Mouse (Mus musculus) layer of hippocampus, postnatal 25 days (tissue): ENCODE results near the gene Paqr6. TPM values are rescaled to one million over a fixed set of nuclear protein-coding genes. Genes with fewer than 3 reads are reported as not detected.

Source experiments
- DNase-seq, 2 experiments: peaks; one replicate each; pipeline ENCODE4 v3.0.0; 2022; ENCODE audit warnings: mixed read lengths in 2 of 2, low spot score in 1 of 2; ENCODE audit errors: extremely low spot score in 1 of 2
- total RNA-seq, 2 experiments: library from RNA; stranded (reverse); gene quantifications; 2 replicates each; pipeline ENCODE4 v1.2.3; 2021

Paqr6 gene
- total RNA-seq, 2 experiments from 2014 or later, result 10.9 to 12.7 TPM

DNA sequence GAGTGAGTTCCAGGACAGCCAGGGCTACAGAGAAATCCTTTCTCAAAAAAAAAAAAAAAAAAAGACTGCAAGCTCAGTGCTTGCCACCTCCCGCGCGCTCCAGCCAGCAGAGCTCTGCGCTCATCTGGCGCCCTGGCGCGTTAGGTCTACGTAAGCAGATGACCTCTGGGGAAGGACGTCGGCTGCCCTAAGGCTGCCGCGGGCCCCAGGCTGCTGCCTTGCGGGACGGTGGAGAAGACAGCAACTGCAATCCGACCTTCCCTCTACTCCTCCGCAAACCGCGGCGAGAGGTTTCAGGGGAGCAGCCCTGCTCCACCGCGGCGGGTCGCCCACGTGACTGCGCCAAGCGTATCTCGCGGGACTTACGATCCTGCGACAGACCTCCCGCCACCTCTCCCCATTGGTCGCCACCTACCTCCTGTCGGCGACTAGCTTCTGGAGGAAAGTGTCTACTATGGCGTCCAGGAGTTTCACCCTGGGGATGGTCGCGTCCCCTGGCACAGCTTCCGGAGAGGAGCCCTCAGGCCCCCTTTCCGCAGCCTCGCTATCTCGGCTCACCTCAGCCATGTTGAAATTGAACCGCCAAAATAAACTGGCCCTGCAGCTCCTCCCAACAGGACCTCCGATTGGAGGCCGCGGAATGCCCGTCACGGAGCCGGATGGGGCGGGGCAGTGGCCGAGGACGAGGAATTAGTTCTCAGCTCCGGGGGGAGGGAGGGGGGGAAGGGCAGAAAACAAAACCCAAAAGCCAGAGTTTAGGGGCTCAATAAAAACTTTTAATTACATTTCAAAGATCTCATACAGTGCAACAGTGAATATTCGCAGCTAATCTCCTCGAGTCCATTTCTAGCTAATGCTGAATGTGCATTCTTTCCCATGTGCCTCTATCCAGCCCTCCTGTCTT lies 45.6 kb downstream of the Paqr6 start, which contains the start of gene Pmf1:
Gene Pmf1, minus strand, starts transcription at position 591 of the 904 bp plus-strand sequence.
- peak; percentile 75 to 85 for DNase-seq

- DNase-seq, result no peak
Observed at GRCm38 (mm10) chr3:88410645-88411031, 46.3 kb downstream of the Paqr6 start.

DNA sequence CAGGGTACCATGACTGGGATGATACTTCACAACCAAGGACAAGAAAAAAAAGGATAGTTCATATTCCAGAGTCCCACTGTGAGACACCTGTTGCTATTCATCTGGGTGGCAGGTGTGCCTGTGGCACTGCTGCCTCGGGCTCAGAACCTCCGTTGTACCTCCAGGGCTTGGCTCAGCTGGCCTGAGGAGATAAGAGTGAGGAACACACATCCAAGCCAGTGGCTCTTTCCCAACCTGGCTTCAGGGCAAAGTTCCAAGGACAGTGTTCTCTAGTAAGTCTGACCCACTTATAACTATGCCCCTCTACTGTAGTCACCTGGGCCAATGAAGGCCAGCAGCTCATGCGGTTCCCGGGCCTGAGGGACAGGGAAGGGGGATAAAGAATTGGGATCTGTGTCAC lies 47.3 kb downstream of the Paqr6 start:
- no peak for DNase-seq

- DNase-seq, result no peak
Observed at GRCm38 (mm10) chr3:88412636-88413035, 48.3 kb downstream of the Paqr6 start.

DNA sequence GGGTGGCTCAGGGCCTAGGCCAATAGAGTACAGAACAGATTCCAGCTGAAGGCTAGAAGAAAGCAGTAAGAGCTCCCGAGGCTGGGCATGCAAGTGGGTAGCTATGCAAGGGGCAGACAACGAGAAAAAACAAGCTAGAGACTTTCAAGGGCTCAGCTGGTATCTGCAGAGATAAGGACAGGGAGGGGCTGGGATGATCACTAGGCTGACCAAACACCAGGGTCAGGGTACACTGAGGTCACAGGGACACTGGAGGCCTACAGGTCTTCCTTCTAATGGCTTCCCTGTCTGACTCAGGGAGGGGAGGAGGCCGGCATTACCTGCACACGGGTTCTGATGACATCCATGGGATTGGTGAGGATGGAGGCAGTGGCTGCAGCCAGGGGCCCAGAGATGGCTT lies 51.3 kb downstream of the Paqr6 start:
- no peak for DNase-seq

GRCm38 (mm10) chr3:88418016-88418415 lies 53.6 kb downstream of the Paqr6 start:
- no peak for DNase-seq

Other genes with a start within 250 kb of the Paqr6 start
- 100 to 1,000 TPM; 179 to 212 TPM for gene Mef2d, start 222.2 kb upstream of the Paqr6 start, total RNA-seq
- not detected for gene Rhbg, start 109.9 kb upstream of the Paqr6 start, total RNA-seq
- not detected for gene Gm38392, start 77.4 kb upstream of the Paqr6 start, total RNA-seq
- 10 to 100 TPM in 1 of 2 experiments, 1 to 10 TPM in 1; 3.2 to 10.5 TPM for gene Tsacc, start 67.6 kb upstream of the Paqr6 start, total RNA-seq
- gene Cct3, start 67.5 kb upstream of the Paqr6 start, total RNA-seq, result 100 to 1,000 TPM; 165 to 199 TPM
- gene Glmp, start 39.6 kb upstream of the Paqr6 start, total RNA-seq, result 10 to 100 TPM; 77.5 to 97.5 TPM
- gene Tmem79, start 28.4 kb upstream of the Paqr6 start, total RNA-seq, result 1 to 10 TPM; 1.3 to 1.4 TPM
- 10 to 100 TPM; 63.7 to 71.6 TPM for gene Smg5, start 28.3 kb upstream of the Paqr6 start, total RNA-seq
- under 1 TPM; 0.30 to 0.40 TPM for gene Bglap3, start 8.2 kb downstream of the Paqr6 start, total RNA-seq
- not detected for gene Bglap2, start 14.1 kb downstream of the Paqr6 start, total RNA-seq
- gene Bglap, start 19.9 kb downstream of the Paqr6 start, total RNA-seq, result 1 to 10 TPM in 1 of 2 experiments, not detected in 1; 1.3 TPM
- 1 to 10 TPM; 4.5 to 5.6 TPM for gene Pmf1, start 45.7 kb downstream of the Paqr6 start, total RNA-seq
- 10 to 100 TPM; 74.3 to 75.8 TPM for gene Slc25a44, start 60.6 kb downstream of the Paqr6 start, total RNA-seq
- 10 to 100 TPM; 33.3 to 42.8 TPM for gene Sema4a, start 96.6 kb downstream of the Paqr6 start, total RNA-seq
- 10 to 100 TPM; 35.6 to 38.8 TPM for gene Lmna, start 145.4 kb downstream of the Paqr6 start, total RNA-seq
- 1 to 10 TPM; 4.3 to 4.6 TPM for gene Mex3a, start 167.8 kb downstream of the Paqr6 start, total RNA-seq
- not detected for gene Rab25, start 183.7 kb downstream of the Paqr6 start, total RNA-seq
- gene Lamtor2, start 188.5 kb downstream of the Paqr6 start, total RNA-seq, result 100 to 1,000 TPM in 1 of 2 experiments, 10 to 100 TPM in 1; 99.5 to 115 TPM
- 100 to 1,000 TPM; 113 to 114 TPM for gene Ubqln4, start 189.2 kb downstream of the Paqr6 start, total RNA-seq
- 100 to 1,000 TPM in 1 of 2 experiments, 10 to 100 TPM in 1; 93.9 to 108 TPM for gene Ssr2, start 211.3 kb downstream of the Paqr6 start, total RNA-seq
- 100 to 1,000 TPM; 232 to 289 TPM for gene Arhgef2, start 241.4 kb downstream of the Paqr6 start, total RNA-seq